Mouse (Mus musculus) spleen, adult 2 months (tissue): ENCODE measurements around the gene Ctnna3.

ENCODE experiments used
- CTCF ChIP-seq: fragments of 200-500 bp; IDR thresholded peaks from 2 replicates; pipeline ENCODE4 v1.5.1; 2011; ENCODE audit warnings: mild to moderate bottlenecking, inconsistent platforms; ENCODE audit not compliant: insufficient read depth, insufficient read length, insufficient replicate concordance; ENCODE audit errors: extremely low read depth
- POLR2A ChIP-seq: fragments of 200-500 bp; IDR thresholded peaks from 2 replicates; pipeline ENCODE4 v1.6.1; 2011; ENCODE audit warnings: low read depth, low read length, inconsistent platforms

GRCm38 (mm10) chr10:63899891-63900290 is 470.0 kb downstream of the Ctnna3 start:
- TF ChIP-seq CTCF (no peak), POLR2A (no peak)
